Mouse (Mus musculus): Measurements from ENCODE around the gene Fcgr3. TPM values are rescaled to one million over a fixed set of nuclear protein-coding genes. Genes with fewer than 3 reads are reported as not detected.
"Not testable (repeated sequence)": the region's sequence is repeated elsewhere in the genome, so short reads cannot be mapped to it uniquely, and the experiment has no call there.

The Fcgr3 gene
- polyA plus RNA-seq (2015; fragmentation: Nextera tagmentation; extraction: Ambion mirVana), result 4.8 and 6.0 TPM in 2 replicates

GRCm38 (mm10) chr1:171064491-171065242 lies at the start of gene Fcgr3:
Fcgr3 (minus strand) TSS chr1:171064935.
- WGBS, result 1% methylated on average over 45 of the region's 75 CpGs
- ATAC-seq, result peak; percentile 59
- Histone ChIP-seq H3K27me3 (peaks cover 42% of the 10 kb centered on the region), H3K4me2 (replicated peaks) (peak within 1 kb of the TSS; percentile 48), H3K4me3 (replicated peaks) (peak within 1 kb of the TSS; percentile 36)
- not testable (repeated sequence) for H3K36me3 ChIP-seq; H3K27ac ChIP-seq; H3K9ac ChIP-seq (replicated peaks); H3K4me1 ChIP-seq (replicated peaks); H3K9me3 ChIP-seq

- Histone ChIP-seq H3K4me3 (replicated peaks) (peak within 1 kb of the TSS; percentile 48), H3K4me2 (replicated peaks) (peak within 1 kb of the TSS; percentile 72), H3K9ac (replicated peaks) (peak within 1 kb of the TSS; percentile 69), H3K27me3 (peaks cover 6% of the 10 kb centered on the region; the same call in 1 of the 2 replicates), H3K27ac (peak within 1 kb of the TSS; percentile 44), H3K36me3 (no peaks in the 10 kb centered on the region), H3K4me1 (replicated peaks) (peaks cover 16% of the 10 kb centered on the region), H3K9me3 (no peaks in the 10 kb centered on the region)
- peak; percentile 44 for ATAC-seq
- under 1% methylated on average over 24 of the region's 24 CpGs for WGBS
Measured at GRCm38 (mm10) chr1:171113873-171114299, 49.2 kb upstream of the Fcgr3 start, which contains the start of gene Cfap126. Cfap126 (plus strand) TSS chr1:171113918.

GRCm38 (mm10) chr1:171112986-171113385 lies 48.3 kb upstream of the Fcgr3 start:
- H3K4me2 ChIP-seq (replicated peaks), result no peak overlapping the region
- peaks cover 6% of the 10 kb centered on the region; the same call in 1 of the 2 replicates for H3K27me3 ChIP-seq
- no peak for ATAC-seq
- 85% methylated on average over 4 of the region's 4 CpGs for WGBS
- H3K4me3 ChIP-seq (replicated peaks), result no peak overlapping the region
- no peaks in the 10 kb centered on the region for H3K36me3 ChIP-seq
- no peak overlapping the region for H3K27ac ChIP-seq
- peaks cover 16% of the 10 kb centered on the region for H3K4me1 ChIP-seq (replicated peaks)
- no peak overlapping the region for H3K9ac ChIP-seq (replicated peaks)
- H3K9me3 ChIP-seq, result no peaks in the 10 kb centered on the region

- H3K4me2 ChIP-seq (replicated peaks), result peak overlapping the region; percentile 56
- no peaks in the 10 kb centered on the region for H3K9me3 ChIP-seq
- no peaks in the 10 kb centered on the region for H3K36me3 ChIP-seq
- H3K27me3 ChIP-seq, result peaks cover 6% of the 10 kb centered on the region; the same call in 1 of the 2 replicates
- 3% methylated on average over 15 of the region's 15 CpGs for WGBS
- peaks cover 16% of the 10 kb centered on the region for H3K4me1 ChIP-seq (replicated peaks)
- peak overlapping the region; percentile 37; the same call in 1 of the 2 replicates for H3K9ac ChIP-seq (replicated peaks)
- ATAC-seq, result peak; percentile 7
- H3K27ac ChIP-seq, result no peak overlapping the region; the same call in 1 of the 2 replicates
- peak overlapping the region; percentile 50 for H3K4me3 ChIP-seq (replicated peaks)
Measured at GRCm38 (mm10) chr1:171111781-171112575, 47.2 kb upstream of the Fcgr3 start.

GRCm38 (mm10) chr1:171111020-171111780 lies 46.5 kb upstream of the Fcgr3 start:
- H3K4me1 ChIP-seq (replicated peaks), result peaks cover 16% of the 10 kb centered on the region
- ATAC-seq, result peak; percentile 89
- H3K9me3 ChIP-seq, result no peaks in the 10 kb centered on the region
- H3K4me2 ChIP-seq (replicated peaks), result peak overlapping the region; percentile 56
- H3K4me3 ChIP-seq (replicated peaks), result peak overlapping the region; percentile 50
- H3K27me3 ChIP-seq, result peaks cover 6% of the 10 kb centered on the region; the same call in 1 of the 2 replicates
- peak overlapping the region; percentile 81 for H3K27ac ChIP-seq
- H3K36me3 ChIP-seq, result no peaks in the 10 kb centered on the region
- H3K9ac ChIP-seq (replicated peaks), result peak overlapping the region; percentile 37
- whole genome bisulfite sequencing, result under 1% methylated on average over 38 of the region's 38 CpGs

- 8% methylated on average over 15 of the region's 15 CpGs for WGBS
- H3K4me1 ChIP-seq (replicated peaks), result peaks cover 16% of the 10 kb centered on the region
- H3K9ac ChIP-seq (replicated peaks), result peak overlapping the region; percentile 34
- H3K36me3 ChIP-seq, result no peaks in the 10 kb centered on the region
- ATAC-seq, result peak; percentile 55
- H3K9me3 ChIP-seq, result no peaks in the 10 kb centered on the region
- peak overlapping the region; percentile 56 for H3K4me2 ChIP-seq (replicated peaks)
- H3K4me3 ChIP-seq (replicated peaks), result peak overlapping the region; percentile 50
- peak overlapping the region; percentile 81 for H3K27ac ChIP-seq
- H3K27me3 ChIP-seq, result peaks cover 6% of the 10 kb centered on the region; the same call in 1 of the 2 replicates
Measured at GRCm38 (mm10) chr1:171110659-171111019, 45.9 kb upstream of the Fcgr3 start.

GRCm38 (mm10) chr1:171109620-171110019 lies 44.9 kb upstream of the Fcgr3 start:
- Histone ChIP-seq H3K9ac (replicated peaks) (no peak overlapping the region), H3K27ac (no peak overlapping the region), H3K4me2 (replicated peaks) (no peak overlapping the region), H3K9me3 (no peaks in the 10 kb centered on the region), H3K4me1 (replicated peaks) (peaks cover 16% of the 10 kb centered on the region), H3K36me3 (no peaks in the 10 kb centered on the region), H3K4me3 (replicated peaks) (no peak overlapping the region), H3K27me3 (peaks cover 6% of the 10 kb centered on the region; the same call in 1 of the 2 replicates)
- no peak for ATAC-seq
- WGBS, result 40% methylated on average over 9 of the region's 9 CpGs

GRCm38 (mm10) chr1:171105226-171105625 lies 40.5 kb upstream of the Fcgr3 start:
- H3K9ac ChIP-seq (replicated peaks), result no peak overlapping the region

GRCm38 (mm10) chr1:171103179-171103840 lies 38.6 kb upstream of the Fcgr3 start:
- no peak for ATAC-seq
- Histone ChIP-seq H3K27me3 (no peaks in the 10 kb centered on the region), H3K9ac (replicated peaks) (no peak overlapping the region), H3K4me1 (replicated peaks) (peaks cover 6% of the 10 kb centered on the region; the same call in 1 of the 2 replicates), H3K36me3 (no peaks in the 10 kb centered on the region), H3K9me3 (no peaks in the 10 kb centered on the region), H3K4me3 (replicated peaks) (peak overlapping the region; percentile 63), H3K4me2 (replicated peaks) (peak overlapping the region; percentile 57), H3K27ac (no peak overlapping the region)
- WGBS, result 10% methylated on average over 10 of the region's 10 CpGs

More at GRCm38 (mm10) chr1:171105226-171105625, 40.5 kb upstream of the Fcgr3 start:
- Histone ChIP-seq H3K36me3 (no peaks in the 10 kb centered on the region), H3K27ac (no peak overlapping the region), H3K4me2 (replicated peaks) (no peak overlapping the region), H3K4me3 (replicated peaks) (no peak overlapping the region), H3K4me1 (replicated peaks) (peaks cover 6% of the 10 kb centered on the region; the same call in 1 of the 2 replicates), H3K9me3 (no peaks in the 10 kb centered on the region), H3K27me3 (peaks cover 6% of the 10 kb centered on the region; the same call in 1 of the 2 replicates)
- no peak for ATAC-seq
- WGBS, result 71% methylated on average over 6 of the region's 6 CpGs

- Histone ChIP-seq H3K4me1 (replicated peaks) (peaks cover 6% of the 10 kb centered on the region; the same call in 1 of the 2 replicates), H3K4me2 (replicated peaks) (peak overlapping the region; percentile 57), H3K27me3 (no peaks in the 10 kb centered on the region), H3K9me3 (no peaks in the 10 kb centered on the region), H3K4me3 (replicated peaks) (peak overlapping the region; percentile 63), H3K36me3 (no peaks in the 10 kb centered on the region), H3K9ac (replicated peaks) (peak overlapping the region; percentile 70), H3K27ac (peak overlapping the region; percentile 74)
- ATAC-seq, result peak; percentile 96
- WGBS, result under 1% methylated on average over 35 of the region's 35 CpGs
Measured at GRCm38 (mm10) chr1:171102547-171103177, 37.9 kb upstream of the Fcgr3 start.

Measured in midbrain, embryonic 13.5 days (tissue).